Mouse (Mus musculus) forebrain, embryonic 15.5 days (tissue): ENCODE results near the gene Cend1. TPM values are rescaled to one million over a fixed set of nuclear protein-coding genes. Genes with fewer than 3 reads are reported as not detected.

ENCODE experiments used
- ATAC-seq: fragments of 200-750 bp; cut with Nextera tagmentation; replicated peaks from 2 replicates; pipeline ENCODE4 v1.8.0; 2017; ENCODE audit warnings: mild to moderate bottlenecking, moderate TSS enrichment, moderate library complexity
- H3K27ac ChIP-seq: fragments of 300-500 bp; sonication (generic); replicated peaks from 2 replicates; pipeline ENCODE4 v1.5.1; 2015; ENCODE audit warnings: mild to moderate bottlenecking, inconsistent platforms
- H3K27me3 ChIP-seq: fragments of 300-500 bp; sonication (generic); 2 replicates; pipeline ENCODE4 v1.6.1; 2015; ENCODE audit warnings: inconsistent platforms
- H3K36me3 ChIP-seq: fragments of 300-500 bp; sonication (generic); 2 replicates; pipeline ENCODE4 v1.6.1; 2015; ENCODE audit warnings: mild to moderate bottlenecking, inconsistent platforms
- H3K4me1 ChIP-seq: fragments of 300-500 bp; sonication (generic); 2 replicates; pipeline ENCODE4 v1.6.1; 2015; ENCODE audit warnings: inconsistent platforms
- H3K4me2 ChIP-seq: fragments of 300-500 bp; sonication (generic); replicated peaks from 2 replicates; pipeline ENCODE4 v1.6.1; 2015; ENCODE audit warnings: mild to moderate bottlenecking, inconsistent platforms
- H3K4me3 ChIP-seq: fragments of 300-500 bp; sonication (generic); 2 replicates; pipeline ENCODE4 v1.5.1; 2015; ENCODE audit warnings: mild to moderate bottlenecking, inconsistent platforms
- H3K9ac ChIP-seq: fragments of 300-500 bp; sonication (generic); replicated peaks from 2 replicates; pipeline ENCODE4 v1.6.1; 2015; ENCODE audit warnings: mild to moderate bottlenecking, inconsistent platforms
- H3K9me3 ChIP-seq: fragments of 300-500 bp; sonication (generic); 2 replicates; pipeline ENCODE4 v1.6.1; 2016; ENCODE audit warnings: inconsistent platforms
- WGBS: fragments of 180-500 bp; shearing (Covaris S2); methylation state at CpG from one replicate; pipeline ENCODE4 v1.1.7; 2015; ENCODE audit warnings: mixed read lengths; 5-methylcytosine and 5-hydroxymethylcytosine counted together
- polyA plus RNA-seq: library from polyadenylated mRNA; unstranded; fragments of >200 nt; fragmentation: Nextera tagmentation; extraction: Ambion mirVana; gene quantifications from 2 replicates; pipeline ENCODE4 v1.2.1, GENCODE M21; 2015

Gene Cend1
- 47.0 and 50.4 TPM in 2 replicates for polyA plus RNA-seq

DNA sequence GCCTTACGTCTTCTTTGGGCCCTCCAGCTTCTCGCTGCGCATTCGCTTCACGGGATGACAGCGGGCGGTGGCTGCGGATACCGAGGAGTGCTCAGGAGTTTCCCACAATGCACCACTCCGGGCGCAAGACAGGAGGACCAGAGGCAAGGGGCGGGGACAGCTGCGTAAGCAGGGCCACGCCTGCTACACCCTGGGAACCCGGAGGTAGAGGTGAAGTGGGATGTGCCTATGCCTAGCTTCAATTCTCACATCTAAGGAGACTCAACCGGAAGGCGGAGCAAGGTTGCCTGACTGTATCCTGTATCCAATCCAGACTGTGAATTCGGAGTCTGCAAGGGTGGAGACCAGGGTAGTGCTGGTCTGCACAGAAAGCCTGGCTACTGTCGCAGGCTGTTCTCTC lies at the start of gene Cend1:
Cend1 (minus strand) TSS at position 182 of the 400 bp plus-strand sequence.
- peaks cover 22% of the 10 kb centered on the region for H3K36me3 ChIP-seq
- H3K4me1 ChIP-seq: peaks cover 40% of the 10 kb centered on the region
- H3K27me3 ChIP-seq: no peaks in the 10 kb centered on the region
- WGBS: 4% methylated on average over 19 of the region's 19 CpGs
- H3K9me3 ChIP-seq: no peaks in the 10 kb centered on the region
- H3K27ac ChIP-seq: peak within 1 kb of the TSS; percentile 70
- ATAC-seq: peak; percentile 83
- peak within 1 kb of the TSS; percentile 88 for H3K4me2 ChIP-seq
- peak within 1 kb of the TSS; percentile 53 for H3K4me3 ChIP-seq
- H3K9ac ChIP-seq: peak within 1 kb of the TSS; percentile 71

DNA sequence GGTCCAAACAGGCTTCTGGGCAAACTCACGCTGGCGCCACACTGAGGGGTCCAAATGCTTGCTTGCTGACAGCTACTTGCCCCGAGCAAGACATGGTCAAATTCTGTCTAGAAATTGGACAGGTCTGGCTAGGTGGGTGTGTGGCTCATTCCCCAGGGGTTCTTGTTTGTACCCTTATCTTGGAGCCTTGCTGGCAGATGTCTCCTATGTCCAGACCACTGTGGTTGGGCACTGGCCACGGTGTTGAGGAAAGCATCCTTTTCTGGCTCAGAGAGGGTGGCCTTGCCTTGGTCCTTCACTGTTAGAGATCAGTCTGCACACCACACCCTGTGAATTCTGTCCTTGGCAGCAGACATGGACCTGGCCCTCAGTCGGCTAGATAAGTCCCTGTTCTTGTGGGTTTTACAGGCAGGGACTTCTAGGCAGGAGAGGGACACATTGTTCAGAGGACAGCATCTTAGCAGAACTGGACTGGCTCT lies 49.0 kb upstream of the Cend1 start:
- Histone ChIP-seq H3K9ac (no peak overlapping the region), H3K4me3 (no peak overlapping the region)
- no peak for ATAC-seq

DNA sequence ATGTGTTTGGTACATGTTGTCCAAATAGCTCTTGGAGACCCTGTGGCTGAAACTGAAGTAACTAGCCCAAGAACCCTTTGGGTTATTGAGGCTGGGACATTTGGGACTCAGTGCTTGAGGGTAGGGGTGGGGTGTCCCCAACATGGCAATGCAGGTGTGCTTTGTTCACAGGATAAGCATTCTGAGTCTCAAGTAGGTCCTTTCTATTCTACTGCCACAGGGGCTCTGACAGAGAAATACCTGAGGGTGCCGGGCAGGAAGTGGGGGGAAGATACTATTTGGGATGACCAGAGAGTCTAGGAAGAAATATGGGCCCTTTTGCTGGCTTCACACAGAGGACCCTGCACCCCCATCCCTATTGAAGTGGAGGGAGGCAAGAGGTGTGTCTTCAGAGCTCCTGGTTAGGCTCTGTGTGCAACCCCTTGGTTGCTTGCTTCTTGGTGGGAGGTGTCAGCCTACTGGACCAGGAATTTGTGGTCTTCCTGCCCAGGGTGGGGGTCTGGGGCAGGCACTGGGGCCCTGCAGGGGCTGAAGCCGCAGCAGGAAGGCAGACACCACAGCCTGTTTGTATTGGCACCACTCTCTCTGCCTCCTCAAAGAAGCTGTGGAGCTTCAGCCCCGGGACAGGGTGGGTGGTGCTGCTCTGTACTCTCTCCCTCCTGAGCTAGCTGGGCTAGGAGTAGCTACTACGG lies 48.4 kb upstream of the Cend1 start:
- Histone ChIP-seq H3K36me3 (peaks cover 2% of the 10 kb centered on the region), H3K27ac (no peak overlapping the region), H3K4me2 (no peak overlapping the region), H3K9ac (no peak overlapping the region), H3K4me3 (no peak overlapping the region), H3K4me1 (peaks cover 49% of the 10 kb centered on the region), H3K27me3 (peaks cover 15% of the 10 kb centered on the region), H3K9me3 (no peaks in the 10 kb centered on the region)
- WGBS: 72% methylated on average over 4 of the region's 4 CpGs
- no peak for ATAC-seq

More for the DNA sequence above, 49.0 kb upstream of the Cend1 start:
- H3K36me3 ChIP-seq: no peaks in the 10 kb centered on the region
- H3K4me1 ChIP-seq: peaks cover 54% of the 10 kb centered on the region
- H3K9me3 ChIP-seq: no peaks in the 10 kb centered on the region
- 83% methylated on average over 5 of the region's 5 CpGs for WGBS
- peaks cover 15% of the 10 kb centered on the region for H3K27me3 ChIP-seq
- H3K27ac ChIP-seq: no peak overlapping the region
- no peak overlapping the region for H3K4me2 ChIP-seq

DNA sequence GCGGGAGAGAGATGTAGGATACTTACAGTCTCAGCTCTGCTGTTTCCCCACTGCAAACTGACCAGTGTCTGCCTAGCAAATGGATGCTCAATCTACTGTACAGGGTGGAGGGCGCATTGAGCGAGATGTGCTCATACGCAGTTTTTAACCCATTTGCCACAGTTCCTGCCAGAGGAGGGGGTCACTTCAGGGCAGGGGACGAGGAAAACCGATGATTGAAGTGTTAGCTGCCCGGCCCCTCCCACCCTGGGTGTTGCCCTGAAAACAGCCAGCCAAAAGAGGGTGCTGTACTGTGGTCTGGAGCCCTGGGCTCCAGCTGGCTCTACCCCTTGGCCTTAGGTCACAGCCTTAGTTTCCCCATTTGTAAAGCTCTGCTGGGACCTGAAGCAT lies 47.7 kb upstream of the Cend1 start:
- Histone ChIP-seq H3K4me1 (peaks cover 41% of the 10 kb centered on the region), H3K27me3 (peaks cover 15% of the 10 kb centered on the region), H3K9ac (no peak overlapping the region), H3K4me2 (no peak overlapping the region), H3K4me3 (no peak overlapping the region; the same call in 1 of the 2 replicates), H3K36me3 (peaks cover 10% of the 10 kb centered on the region), H3K27ac (no peak overlapping the region; the same call in 1 of the 2 replicates), H3K9me3 (no peaks in the 10 kb centered on the region)
- 23% methylated on average over 7 of the region's 7 CpGs for WGBS
- no peak for ATAC-seq

DNA sequence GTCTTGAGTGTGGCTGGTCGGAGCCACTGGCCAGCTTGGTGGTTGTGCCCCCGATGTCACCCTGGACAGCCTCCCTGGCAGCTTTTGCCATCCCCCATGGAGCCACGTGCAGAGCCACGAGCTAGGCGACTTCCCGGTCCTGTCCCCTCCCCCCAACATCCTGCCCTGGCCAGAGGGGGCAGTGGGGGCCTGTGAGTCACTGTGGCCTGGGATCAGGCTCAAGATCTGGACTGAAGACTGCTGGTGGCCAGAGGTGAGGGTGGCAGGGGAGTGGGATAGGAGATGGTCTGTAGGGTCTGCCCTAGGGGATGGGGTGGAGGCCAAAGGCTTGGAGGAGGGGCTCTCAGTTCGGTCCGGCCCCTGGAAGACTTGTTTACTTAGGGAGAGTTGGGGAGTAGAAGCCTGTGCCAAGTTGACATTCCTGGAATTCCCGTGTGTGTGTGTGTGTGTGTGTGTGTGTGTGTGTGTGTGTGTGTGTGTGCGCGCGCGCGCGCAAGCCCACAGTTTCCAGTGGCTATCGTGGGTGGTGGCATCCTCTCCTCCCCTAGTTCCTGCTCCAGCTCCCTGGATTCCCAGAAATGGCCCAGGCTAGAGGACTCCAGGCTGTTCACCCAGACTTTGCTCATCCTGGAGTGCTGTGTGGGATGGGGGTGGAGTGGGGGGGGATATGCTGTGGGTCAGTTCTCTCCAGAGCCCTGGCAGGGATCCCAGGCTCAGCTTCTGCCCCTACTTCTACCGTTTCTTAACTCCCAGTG lies 47.1 kb upstream of the Cend1 start:
- H3K4me1 ChIP-seq: peaks cover 36% of the 10 kb centered on the region
- peaks cover 15% of the 10 kb centered on the region for H3K27me3 ChIP-seq
- H3K9me3 ChIP-seq: no peaks in the 10 kb centered on the region
- ATAC-seq: no peak
- peak overlapping the region; percentile 79 for H3K4me3 ChIP-seq
- 5% methylated on average over 17 of the region's 17 CpGs for WGBS
- H3K36me3 ChIP-seq: peaks cover 13% of the 10 kb centered on the region
- no peak overlapping the region; the same call in 1 of the 2 replicates for H3K27ac ChIP-seq
- peak overlapping the region; percentile 87 for H3K4me2 ChIP-seq
- H3K9ac ChIP-seq: no peak overlapping the region; the same call in 1 of the 2 replicates

DNA sequence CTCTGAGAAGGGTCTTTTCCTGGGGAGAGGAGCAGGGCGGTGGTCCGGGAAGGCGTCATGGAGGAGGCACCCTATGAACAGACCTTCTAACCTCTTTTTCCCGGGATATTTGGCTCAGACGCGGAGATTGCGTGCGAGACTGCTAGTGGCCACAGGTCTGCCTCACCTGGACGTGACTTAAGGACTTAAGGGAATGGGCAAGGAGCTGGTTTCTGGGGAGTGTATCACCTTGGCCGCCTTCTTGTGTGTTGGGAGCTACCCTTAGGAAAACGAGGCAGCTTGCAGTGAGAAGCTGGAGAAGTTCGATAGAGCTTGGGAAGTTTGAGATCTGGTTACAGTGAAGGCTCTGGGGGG lies 46.5 kb upstream of the Cend1 start:
- Histone ChIP-seq H3K9me3 (no peaks in the 10 kb centered on the region), H3K36me3 (peaks cover 19% of the 10 kb centered on the region), H3K4me1 (peaks cover 29% of the 10 kb centered on the region), H3K9ac (peak overlapping the region; percentile 80), H3K27ac (peak overlapping the region; percentile 82; the same call in 1 of the 2 replicates), H3K4me2 (peak overlapping the region; percentile 87), H3K27me3 (peaks cover 15% of the 10 kb centered on the region), H3K4me3 (peak overlapping the region; percentile 79)
- 3% methylated on average over 12 of the region's 12 CpGs for WGBS
- no peak for ATAC-seq

DNA sequence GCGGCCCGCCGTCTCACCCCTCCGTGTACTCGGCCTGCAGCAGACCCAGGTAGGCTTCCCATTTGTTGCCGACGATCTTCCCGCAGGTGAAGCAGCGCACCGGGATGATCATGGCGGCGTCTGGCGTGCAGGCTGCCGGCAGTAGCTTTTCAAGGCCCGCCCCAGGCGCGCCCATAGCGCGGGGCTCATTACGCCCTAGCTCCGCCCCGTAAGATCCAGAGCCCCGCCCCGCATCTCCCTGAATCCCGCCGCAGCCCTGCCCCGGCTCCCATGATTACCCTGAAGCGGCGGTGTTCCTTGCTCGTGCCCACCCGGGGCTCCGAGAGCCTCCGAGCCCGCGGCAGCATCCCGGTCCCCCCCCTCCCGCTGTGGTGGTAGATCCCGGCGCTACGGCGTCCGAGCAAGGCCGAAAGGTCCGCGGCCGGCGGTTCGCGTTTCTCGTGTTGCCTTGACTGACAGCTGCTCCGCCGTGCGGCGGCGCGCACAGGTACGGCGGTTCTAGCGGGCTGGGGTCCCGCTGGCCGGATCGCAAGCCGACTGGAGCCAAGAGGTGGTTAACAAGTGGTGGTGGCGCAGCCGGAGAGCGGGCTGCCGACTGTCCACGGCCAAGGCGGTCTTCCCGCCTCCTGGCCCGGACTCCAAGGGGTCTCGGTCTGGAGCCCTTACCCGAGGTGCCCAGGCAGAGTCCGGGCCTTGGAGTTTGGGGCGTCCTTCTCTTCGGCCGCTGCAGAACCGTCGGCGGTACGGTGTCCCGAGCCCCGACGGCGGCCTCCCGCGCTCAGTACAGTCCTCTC lies 45.9 kb upstream of the Cend1 start, which contains the start of the genes Polr2l and Tspan4:
Polr2l (minus strand) TSS at position 122 of the 794 bp plus-strand sequence.
Tspan4 (plus strand) TSS at position 230 of the 794 bp plus-strand sequence.
- H3K9me3 ChIP-seq: no peaks in the 10 kb centered on the region
- H3K36me3 ChIP-seq: peaks cover 24% of the 10 kb centered on the region
- H3K27me3 ChIP-seq: peaks cover 15% of the 10 kb centered on the region
- peak within 1 kb of the TSS; percentile 87 for H3K4me2 ChIP-seq
- H3K27ac ChIP-seq: peak within 1 kb of the TSS; percentile 82
- peak; percentile 84 for ATAC-seq
- WGBS: under 1% methylated on average over 86 of the region's 87 CpGs
- H3K4me3 ChIP-seq: peak within 1 kb of the TSS; percentile 79
- H3K9ac ChIP-seq: peak within 1 kb of the TSS; percentile 80
- peaks cover 31% of the 10 kb centered on the region for H3K4me1 ChIP-seq

DNA sequence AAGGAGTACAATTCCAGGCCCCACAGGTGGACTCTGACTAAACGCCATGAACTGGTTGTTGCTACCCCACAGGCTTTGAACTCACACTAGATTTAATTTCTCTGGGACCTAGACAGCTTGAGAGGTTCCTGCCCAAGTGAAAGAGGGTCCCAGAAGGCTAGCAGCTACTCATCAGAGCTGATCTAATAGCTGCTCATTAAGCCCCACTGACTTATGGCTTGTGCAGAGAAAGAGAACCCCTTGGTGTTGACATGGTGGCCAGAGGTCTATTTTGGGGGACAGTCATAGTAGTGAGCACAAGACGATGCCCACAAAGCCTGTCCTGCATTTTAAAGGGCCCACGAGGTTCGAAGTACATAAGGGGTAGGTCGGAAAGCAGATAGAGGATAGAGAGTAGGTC lies 44.9 kb upstream of the Cend1 start:
- peaks cover 29% of the 10 kb centered on the region for H3K36me3 ChIP-seq
- no peaks in the 10 kb centered on the region for H3K9me3 ChIP-seq
- H3K4me3 ChIP-seq: peak overlapping the region; percentile 79
- peaks cover 42% of the 10 kb centered on the region for H3K4me1 ChIP-seq
- H3K27me3 ChIP-seq: peaks cover 15% of the 10 kb centered on the region
- 6% methylated on average over 5 of the region's 5 CpGs for WGBS
- H3K9ac ChIP-seq: peak overlapping the region; percentile 80
- H3K4me2 ChIP-seq: peak overlapping the region; percentile 87
- no peak for ATAC-seq
- H3K27ac ChIP-seq: no peak overlapping the region

DNA sequence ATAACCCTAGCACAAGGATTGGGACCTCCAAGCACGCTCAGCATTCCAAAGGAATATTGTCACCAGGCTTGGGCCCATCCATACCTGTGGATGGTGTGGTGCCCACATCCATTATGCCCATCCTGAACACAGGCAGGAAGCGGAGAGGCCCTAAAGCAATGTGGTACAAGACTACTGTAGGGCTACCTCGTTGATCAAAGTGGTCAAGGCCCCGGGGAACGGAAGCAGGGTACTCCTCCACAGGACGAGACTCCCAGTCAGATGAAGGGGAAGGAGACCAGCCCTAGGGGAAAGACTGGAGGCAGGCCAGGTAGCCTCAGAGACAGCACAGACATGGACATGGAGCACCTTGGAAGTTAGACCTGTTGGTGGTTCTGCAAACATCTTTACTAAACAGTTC lies 43.5 kb upstream of the Cend1 start:
- peaks cover 56% of the 10 kb centered on the region for H3K4me1 ChIP-seq
- H3K9ac ChIP-seq: no peak overlapping the region
- H3K36me3 ChIP-seq: peaks cover 29% of the 10 kb centered on the region
- no peak for ATAC-seq
- no peaks in the 10 kb centered on the region for H3K9me3 ChIP-seq
- H3K27me3 ChIP-seq: peaks cover 15% of the 10 kb centered on the region
- H3K27ac ChIP-seq: no peak overlapping the region
- WGBS: 94% methylated on average over 6 of the region's 6 CpGs
- H3K4me2 ChIP-seq: no peak overlapping the region
- H3K4me3 ChIP-seq: no peak overlapping the region

DNA sequence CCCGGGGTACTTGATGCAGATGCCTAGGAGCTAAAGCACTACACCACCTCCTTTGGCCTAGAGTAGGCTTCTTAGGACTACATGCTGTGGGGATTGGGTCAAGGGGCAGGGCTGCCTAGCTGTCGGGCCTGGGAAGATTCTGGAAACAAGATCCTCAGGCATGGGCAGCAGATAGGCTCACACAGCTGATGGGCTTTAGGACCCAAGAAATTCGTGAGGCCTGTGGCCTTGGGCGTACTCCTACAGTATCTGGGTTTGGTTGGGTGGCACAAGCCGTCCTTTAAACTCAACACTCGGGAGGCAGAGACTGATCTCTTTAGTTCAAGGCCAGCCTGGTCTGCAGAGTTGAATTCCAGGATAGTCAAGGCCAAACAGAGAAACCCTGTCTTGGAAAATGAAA lies 42.9 kb upstream of the Cend1 start:
- no peak overlapping the region for H3K27ac ChIP-seq
- H3K9ac ChIP-seq: no peak overlapping the region
- no peak overlapping the region for H3K4me3 ChIP-seq
- H3K27me3 ChIP-seq: peaks cover 13% of the 10 kb centered on the region
- ATAC-seq: no peak
- H3K4me1 ChIP-seq: peaks cover 61% of the 10 kb centered on the region
- no peak overlapping the region for H3K4me2 ChIP-seq
- no peaks in the 10 kb centered on the region for H3K9me3 ChIP-seq
- WGBS: 81% methylated on average over 6 of the region's 6 CpGs
- H3K36me3 ChIP-seq: peaks cover 29% of the 10 kb centered on the region

DNA sequence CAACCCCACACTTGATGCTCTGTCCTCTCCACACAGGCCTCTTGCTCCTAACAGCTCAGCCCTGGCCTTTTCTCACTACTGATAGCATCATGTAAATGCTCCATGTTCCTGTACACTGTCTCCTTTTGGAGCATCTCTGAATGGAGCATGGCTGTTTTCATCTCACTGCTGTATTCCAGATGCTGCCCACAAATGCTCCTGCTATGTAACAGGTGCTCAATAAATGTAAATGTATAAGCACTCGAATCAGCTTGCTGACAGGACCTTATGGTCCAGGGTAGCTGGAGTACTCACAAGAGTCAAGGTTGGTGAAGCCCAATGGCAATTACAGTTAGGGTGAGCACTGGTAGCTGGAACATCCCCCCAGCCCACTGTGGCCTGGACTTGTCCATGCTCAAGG lies 41.9 kb upstream of the Cend1 start:
- Histone ChIP-seq H3K27me3 (peaks cover 11% of the 10 kb centered on the region), H3K27ac (no peak overlapping the region), H3K4me3 (no peak overlapping the region), H3K9ac (no peak overlapping the region), H3K9me3 (no peaks in the 10 kb centered on the region), H3K36me3 (peaks cover 29% of the 10 kb centered on the region), H3K4me2 (no peak overlapping the region), H3K4me1 (peaks cover 61% of the 10 kb centered on the region)
- 86% methylated on average over 1 of the region's 1 CpGs for WGBS
- no peak for ATAC-seq

DNA sequence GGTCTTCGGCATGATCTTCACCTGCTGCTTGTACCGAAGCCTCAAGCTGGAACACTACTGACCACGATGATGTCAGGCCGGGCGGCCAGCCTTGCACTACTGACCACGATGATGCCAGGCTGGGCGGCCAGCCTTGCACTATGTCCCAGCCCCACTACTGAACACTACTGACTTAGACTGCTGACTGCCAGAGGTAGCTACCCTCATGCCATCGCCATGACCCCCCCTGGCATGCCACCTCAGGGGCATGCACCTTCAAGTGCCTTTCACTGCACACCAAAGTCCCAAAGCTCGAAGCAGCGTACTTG lies 41.3 kb upstream of the Cend1 start:
- no peak for ATAC-seq
- Histone ChIP-seq H3K9ac (no peak overlapping the region), H3K27ac (no peak overlapping the region), H3K27me3 (peaks cover 11% of the 10 kb centered on the region), H3K4me3 (no peak overlapping the region), H3K4me2 (no peak overlapping the region), H3K4me1 (peaks cover 55% of the 10 kb centered on the region), H3K9me3 (no peaks in the 10 kb centered on the region), H3K36me3 (peaks cover 29% of the 10 kb centered on the region)
- WGBS: 95% methylated on average over 10 of the region's 10 CpGs
